Mouse (Mus musculus) left cerebral cortex, postnatal 36 days (tissue): ENCODE measurements around the gene Chpf2. TPM values are rescaled to one million over a fixed set of nuclear protein-coding genes. Genes with fewer than 3 reads are reported as not detected.

Experiments
- DNase-seq, 2 experiments: peaks; one replicate each; pipeline ENCODE4 v3.0.0; 2021 to 2022; ENCODE audit warnings: low spot score in 2 of 2, mixed read lengths in 1 of 2
- intact Hi-C: fragments of 180-260 bp; cut with DNase I; formaldehyde crosslinking; loops from one replicate; pipeline ENCODE4 v1.15.1; 2025
- microRNA-seq: library from miRNA; unstranded; fragments of <30 nt; microRNA quantifications from one replicate; pipeline ENCODE4 v1.2.0, GENCODE M21; 2022
- total RNA-seq, 2 experiments: library from RNA; stranded (reverse); gene quantifications; 2 replicates each; pipeline ENCODE4 v1.2.3; 2021

The Chpf2 gene
- total RNA-seq, 2 experiments from 2014 or later: 69.2 to 76.9 TPM

GRCm38 (mm10) chr5:24623986-24624821 lies 37.7 kb downstream of the Chpf2 start, which contains the start of gene Smarcd3:
Smarcd3 (minus strand) TSS chr5:24624411.
- DNase-seq: peak; percentile 81 to 86
- intact Hi-C loops: loop anchor here (2.0 kb wide), 1 partner anchor 21 kb away; no protein-coding TSS in a partner anchor

- no peak for DNase-seq
- intact Hi-C loops: loop anchor here (2.0 kb wide), 1 partner anchor 22 kb away; no protein-coding TSS in a partner anchor
Measured at GRCm38 (mm10) chr5:24624822-24625120, 38.2 kb downstream of the Chpf2 start.

GRCm38 (mm10) chr5:24629712-24630111 lies 43.2 kb downstream of the Chpf2 start:
- intact Hi-C loops: no loop called here
- no peak for DNase-seq

- intact Hi-C loops: no loop called here
- DNase-seq: no peak
Measured at GRCm38 (mm10) chr5:24635093-24635492, 48.6 kb downstream of the Chpf2 start.

- intact Hi-C loops: no loop called here
- no peak for DNase-seq
Measured at GRCm38 (mm10) chr5:24635526-24636141, 49.1 kb downstream of the Chpf2 start.

- no peak for DNase-seq
- intact Hi-C loops: no loop called here
Measured at GRCm38 (mm10) chr5:24636987-24637386, 50.4 kb downstream of the Chpf2 start.

- intact Hi-C loops: no loop called here
- DNase-seq: no peak
Measured at GRCm38 (mm10) chr5:24638131-24638530, 51.6 kb downstream of the Chpf2 start.

- no peak for DNase-seq
Measured at GRCm38 (mm10) chr5:24639081-24639480, 52.5 kb downstream of the Chpf2 start.

More at GRCm38 (mm10) chr5:24639081-24639480, 52.5 kb downstream of the Chpf2 start:
- intact Hi-C loops: no loop called here

Small RNAs within 50 kb of the gene (microRNA-seq; reads per million reads assigned to microRNA genes)
- 2,164 reads per million, percentile 86 among the genes with 10 or more reads in this experiment for gene Mir671

Other genes with a start within 250 kb of the Chpf2 start
- 10 to 100 TPM; 32.2 to 32.6 TPM for gene Kcnh2, start 235.1 kb upstream of the Chpf2 start, total RNA-seq
- 10 to 100 TPM in 1 of 2 experiments, 1 to 10 TPM in 1; 6.9 to 10.8 TPM for gene Nos3, start 221.9 kb upstream of the Chpf2 start, total RNA-seq
- 1 to 10 TPM; 2.4 to 4.4 TPM for gene Atg9b, start 194.6 kb upstream of the Chpf2 start, total RNA-seq
- 10 to 100 TPM; 52.1 to 57.4 TPM for gene Abcb8, start 193.1 kb upstream of the Chpf2 start, total RNA-seq
- gene Asic3, start 173.3 kb upstream of the Chpf2 start, total RNA-seq: not detected
- gene Cdk5, start 163.2 kb upstream of the Chpf2 start, total RNA-seq: 100 to 1,000 TPM; 127 to 133 TPM
- gene Slc4a2, start 162.9 kb upstream of the Chpf2 start, total RNA-seq: 10 to 100 TPM; 36.5 to 38.6 TPM
- gene Fastk, start 141.5 kb upstream of the Chpf2 start, total RNA-seq: 100 to 1,000 TPM; 131 to 133 TPM
- gene Tmub1, start 138.9 kb upstream of the Chpf2 start, total RNA-seq: 10 to 100 TPM; 24.8 to 32.5 TPM
- gene Agap3, start 134.6 kb upstream of the Chpf2 start, total RNA-seq: 100 to 1,000 TPM; 507 to 566 TPM
- gene Gbx1, start 59.5 kb upstream of the Chpf2 start, total RNA-seq: under 1 TPM in 1 of 2 experiments, not detected in 1; 0.61 TPM
- under 1 TPM in 1 of 2 experiments, not detected in 1; 0.27 TPM for gene Asb10, start 45.8 kb upstream of the Chpf2 start, total RNA-seq
- gene 4931409K22Rik, start 29.9 kb upstream of the Chpf2 start, total RNA-seq: under 1 TPM in 1 of 2 experiments, not detected in 1; 0.23 TPM
- gene Abcf2, start 9.3 kb upstream of the Chpf2 start, total RNA-seq: 10 to 100 TPM; 85.2 to 90.3 TPM
- gene Smarcd3, start 37.7 kb downstream of the Chpf2 start, total RNA-seq: 100 to 1,000 TPM in 1 of 2 experiments, 10 to 100 TPM in 1; 95.3 to 108 TPM
- gene Nub1, start 98.8 kb downstream of the Chpf2 start, total RNA-seq: 10 to 100 TPM; 73.5 to 77.9 TPM
- under 1 TPM; 0.42 to 0.93 TPM for gene Wdr86, start 144.0 kb downstream of the Chpf2 start, total RNA-seq
- not detected for gene Crygn, start 171.3 kb downstream of the Chpf2 start, total RNA-seq